Mouse (Mus musculus): ENCODE data around the gene Avpr1b.
"Not testable (repeated sequence)": the region's sequence is repeated elsewhere in the genome, so short reads cannot be mapped to it uniquely, and the experiment has no call there.

Avpr1b gene

DNA sequence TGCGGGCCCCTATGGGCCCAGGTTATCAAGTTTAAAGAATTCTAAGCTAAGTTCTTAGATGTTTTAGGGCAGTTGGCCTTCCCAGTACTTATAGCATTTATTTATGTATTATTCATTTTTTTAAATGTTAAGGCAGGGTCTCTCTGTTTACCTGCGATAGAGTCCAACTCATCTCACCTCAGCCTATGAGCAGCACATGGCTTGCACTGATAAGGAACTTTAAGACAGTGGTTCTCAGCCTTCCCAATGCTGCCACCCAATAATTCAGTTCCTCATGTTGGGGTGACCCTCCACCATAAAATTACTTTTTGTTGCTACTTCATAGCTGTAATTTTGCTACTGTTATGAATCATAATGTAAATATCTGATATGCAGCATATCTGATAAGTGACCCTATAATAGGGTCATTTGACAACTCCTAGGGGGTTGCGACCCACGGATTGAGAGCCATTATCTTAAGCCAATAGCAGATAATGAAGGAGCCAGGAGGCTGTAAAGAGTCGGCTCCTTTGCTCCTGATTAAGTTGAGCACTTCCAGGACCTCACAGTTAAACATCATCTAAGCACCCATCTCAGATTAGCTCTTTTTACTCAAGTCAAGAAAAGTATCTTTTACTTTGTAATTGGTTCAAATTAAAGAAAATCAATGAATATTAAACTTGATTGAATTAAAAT is 17.6 kb downstream of the Avpr1b start:
- intact Hi-C loops (cut with DNase I), result no loop called here

DNA sequence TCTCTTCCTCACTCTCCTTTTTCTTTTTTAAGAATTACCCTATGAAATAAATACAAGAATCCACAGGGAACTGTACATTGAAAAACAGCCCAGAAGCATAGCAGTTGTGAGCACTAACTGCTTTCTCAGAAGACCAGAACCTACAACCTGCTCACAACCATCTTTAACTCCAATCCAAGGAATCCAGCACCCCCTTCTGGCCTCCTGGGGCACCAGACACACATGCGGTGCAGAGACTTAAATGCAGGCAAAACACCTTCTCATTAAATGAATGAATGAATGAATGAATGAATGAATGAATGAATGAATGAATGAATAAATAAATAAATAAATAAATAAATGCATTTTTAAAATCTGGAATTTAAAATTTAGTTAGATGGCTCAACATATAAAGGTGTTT is 19.5 kb downstream of the Avpr1b start:
- intact Hi-C loops (cut with DNase I), result no loop called here

DNA sequence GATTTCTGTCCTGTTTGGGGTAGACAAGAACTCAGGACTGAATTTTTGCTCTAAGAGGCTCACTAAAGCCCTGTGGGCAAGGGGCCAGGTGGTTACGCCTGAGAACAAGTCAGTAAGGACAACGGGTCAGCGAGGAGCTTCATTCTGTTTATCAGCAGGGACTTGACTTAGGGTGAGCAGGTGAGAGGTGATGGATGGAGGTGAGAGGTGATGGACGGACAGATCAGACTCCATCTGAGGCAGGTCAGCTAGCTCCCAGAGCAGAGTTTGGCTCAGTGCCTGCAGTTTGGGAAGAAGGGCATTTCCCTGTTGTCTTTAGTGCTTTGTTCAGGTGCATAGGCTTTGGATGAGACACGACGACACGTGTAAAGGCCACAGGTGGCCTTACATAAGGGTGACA is 20.3 kb downstream of the Avpr1b start:
- intact Hi-C loops (cut with DNase I), result no loop called here

GRCm38 (mm10) chr1:131623644-131624043 is 24.6 kb downstream of the Avpr1b start:
- intact Hi-C loops (cut with DNase I), result no loop called here

- intact Hi-C loops (cut with DNase I), result no loop called here
Observed at GRCm38 (mm10) chr1:131624175-131624835, 25.3 kb downstream of the Avpr1b start.

- intact Hi-C loops (cut with DNase I), result no loop called here
Observed at GRCm38 (mm10) chr1:131626200-131626599, 27.2 kb downstream of the Avpr1b start.

DNA sequence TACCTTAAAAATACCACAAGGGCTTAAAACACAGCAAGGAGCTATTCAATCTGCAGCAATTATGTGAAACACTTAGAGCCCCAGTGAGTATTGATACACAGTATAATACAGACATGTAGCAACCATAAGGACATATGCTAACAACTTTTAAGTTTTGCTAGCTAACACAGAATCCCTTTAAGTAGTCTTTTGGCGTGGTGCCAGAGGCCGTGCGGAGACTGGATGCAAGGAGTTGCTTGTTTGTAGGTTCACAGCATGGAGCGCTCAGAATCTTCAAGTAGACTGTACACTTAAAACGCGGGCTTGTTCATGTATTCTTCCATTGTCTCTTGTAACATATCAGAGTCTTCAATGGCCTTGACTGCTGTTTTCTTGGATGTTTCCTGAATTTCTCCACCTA is 33.2 kb downstream of the Avpr1b start:
- intact Hi-C loops (cut with DNase I), result not testable (repeated sequence)

- intact Hi-C loops (cut with DNase I), result no loop called here
Observed at GRCm38 (mm10) chr1:131634495-131634894, 35.5 kb downstream of the Avpr1b start.

DNA sequence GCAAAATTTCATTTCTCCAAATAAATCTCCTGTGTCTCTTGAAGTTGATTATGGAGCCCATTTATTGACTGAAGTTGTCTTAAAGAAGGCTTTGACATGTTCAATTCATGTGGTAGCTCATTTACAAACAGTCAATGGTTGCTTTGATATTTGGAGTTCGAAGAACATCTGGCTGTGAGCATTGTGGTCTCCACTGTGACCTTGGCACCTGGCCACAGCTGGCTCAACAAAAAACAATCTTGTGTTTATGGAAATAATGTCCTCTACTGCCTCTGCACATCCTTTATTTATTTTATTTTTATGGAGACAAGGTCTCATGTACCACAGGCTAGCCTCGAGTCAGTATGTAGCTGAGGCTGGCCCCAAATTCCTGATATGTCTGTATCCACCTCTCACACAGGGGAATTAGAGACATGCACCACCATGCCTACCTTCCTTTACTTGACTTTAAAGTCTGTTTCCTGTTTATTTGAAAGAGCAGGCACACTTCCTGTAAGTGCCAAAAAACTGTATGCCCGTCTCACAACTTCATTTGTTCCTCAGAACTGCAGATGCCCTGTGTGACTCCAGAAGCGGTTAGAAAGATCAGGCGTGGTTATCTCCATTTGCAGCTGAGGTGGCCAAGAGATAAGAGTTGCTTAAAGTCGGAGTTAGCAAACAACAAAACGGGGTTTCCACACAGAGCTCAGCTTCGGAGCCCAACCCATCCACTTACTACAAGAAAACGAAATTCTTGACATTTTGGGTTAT is 38.9 kb downstream of the Avpr1b start, which contains the start of gene Ctse:
Ctse (plus strand) TSS at position 516 of the 750 bp plus-strand sequence.
- intact Hi-C loops (cut with DNase I), result no loop called here

GRCm38 (mm10) chr1:131638541-131639421 is 39.7 kb downstream of the Avpr1b start:
- intact Hi-C loops (cut with DNase I), result no loop called here

DNA sequence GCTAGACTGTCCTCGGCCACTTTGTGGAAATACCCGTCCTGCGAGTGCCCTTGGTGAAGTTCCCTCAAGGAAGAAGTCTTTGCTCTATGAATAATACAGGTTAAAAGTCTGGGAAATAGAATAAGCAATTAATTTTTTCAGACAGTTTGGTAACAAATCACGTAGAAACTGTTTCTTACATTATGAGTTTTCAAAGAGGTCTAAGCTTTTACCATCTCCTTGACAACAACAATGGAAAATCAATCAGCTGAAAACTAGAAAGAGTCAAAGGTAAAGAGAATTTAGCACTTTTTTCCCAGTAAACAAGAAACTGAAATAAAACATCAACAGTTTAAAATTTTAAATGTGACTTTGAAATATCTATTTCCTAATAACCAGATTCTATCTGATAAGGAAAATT is 41.0 kb downstream of the Avpr1b start:
- intact Hi-C loops (cut with DNase I), result no loop called here

DNA sequence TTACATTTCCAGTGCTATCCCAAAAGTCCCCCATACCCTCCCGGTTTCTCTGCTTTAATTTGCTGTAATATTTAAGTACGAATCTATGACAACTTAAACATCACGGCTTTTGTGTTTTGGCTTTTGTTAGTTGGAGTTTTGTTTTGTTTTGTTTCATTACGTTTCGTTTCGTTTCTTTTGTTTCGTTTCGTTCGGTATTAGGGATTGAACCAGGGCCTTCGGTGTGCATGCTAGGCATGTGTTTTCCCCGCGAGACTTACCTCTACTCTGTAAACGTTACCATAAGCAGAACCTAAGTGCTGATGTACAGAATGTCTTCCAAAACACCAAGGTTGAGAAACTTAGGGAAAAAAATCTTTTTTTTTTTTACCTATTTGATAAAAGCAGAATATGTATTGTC is 42.5 kb downstream of the Avpr1b start:
- intact Hi-C loops (cut with DNase I), result no loop called here

DNA sequence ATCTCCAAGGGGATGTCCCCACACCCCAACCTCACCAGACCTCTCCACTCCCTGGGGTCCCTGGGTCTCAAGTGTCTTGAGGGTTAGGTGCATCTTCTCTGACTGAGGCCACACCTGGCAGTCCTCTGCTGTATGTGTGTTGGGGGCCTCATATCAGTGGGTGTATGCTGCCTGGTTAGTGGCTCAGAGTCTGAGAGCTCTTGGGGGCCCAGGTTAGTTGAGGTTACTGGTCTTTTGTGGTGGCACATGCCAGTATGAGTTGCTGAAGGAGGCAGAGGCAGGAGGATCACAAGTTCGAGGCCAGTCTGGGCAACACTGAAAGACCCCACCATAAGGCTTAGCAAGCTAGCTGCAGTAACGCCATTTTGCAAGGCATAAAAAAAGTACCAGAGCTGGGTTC is 43.2 kb downstream of the Avpr1b start:
- intact Hi-C loops (cut with DNase I), result no loop called here

GRCm38 (mm10) chr1:131652670-131653443 is 53.8 kb downstream of the Avpr1b start:
- intact Hi-C loops (cut with DNase I), result no loop called here

DNA sequence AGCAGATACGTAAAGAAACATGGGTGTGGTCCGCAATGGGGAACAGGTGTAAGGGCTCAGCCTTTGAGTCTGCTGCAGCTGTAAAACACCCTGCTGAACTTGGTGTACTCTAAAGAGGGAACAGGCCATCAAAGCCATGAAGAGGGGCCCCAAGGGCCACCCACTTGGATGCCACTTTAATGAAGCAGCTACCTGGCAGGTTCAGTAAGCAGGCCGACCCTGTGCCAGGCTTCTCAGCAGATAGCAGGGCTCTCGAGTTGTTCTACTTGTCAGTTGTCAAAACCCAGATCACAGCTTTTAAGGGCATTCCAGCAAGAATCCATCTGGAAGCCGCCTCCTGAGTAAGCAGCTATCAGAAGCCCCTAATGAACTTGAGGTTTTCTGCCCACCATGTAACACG is 56.6 kb downstream of the Avpr1b start:
- intact Hi-C loops (cut with DNase I), result no loop called here

GRCm38 (mm10) chr1:131657945-131658354 is 58.9 kb downstream of the Avpr1b start:
- intact Hi-C loops (cut with DNase I), result loop anchor here (1.0 kb wide), 1 partner anchor 51 kb away; no protein-coding TSS in a partner anchor

GRCm38 (mm10) chr1:131659512-131660085 is 60.6 kb downstream of the Avpr1b start:
- intact Hi-C loops (cut with DNase I), result no loop called here

DNA sequence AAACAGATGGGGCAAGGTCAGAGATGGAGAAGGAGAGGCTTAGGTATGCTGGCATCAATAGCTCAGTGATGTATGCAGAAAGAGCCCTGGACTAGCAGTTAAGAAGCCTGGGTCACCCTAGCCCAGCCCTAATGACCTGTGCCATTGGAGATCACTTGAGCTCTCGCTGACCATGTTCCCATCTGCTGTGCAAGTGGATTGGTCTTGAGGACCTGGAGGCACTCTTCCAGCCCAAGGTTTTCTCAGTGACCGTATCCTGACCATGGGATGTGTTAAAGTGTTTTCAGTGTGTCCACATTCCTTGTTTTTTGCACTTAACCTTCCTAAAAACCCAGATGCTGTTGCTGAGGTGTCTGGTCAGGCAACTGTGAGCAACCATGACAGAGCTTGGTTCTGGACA is 61.2 kb downstream of the Avpr1b start:
- intact Hi-C loops (cut with DNase I), result no loop called here

DNA sequence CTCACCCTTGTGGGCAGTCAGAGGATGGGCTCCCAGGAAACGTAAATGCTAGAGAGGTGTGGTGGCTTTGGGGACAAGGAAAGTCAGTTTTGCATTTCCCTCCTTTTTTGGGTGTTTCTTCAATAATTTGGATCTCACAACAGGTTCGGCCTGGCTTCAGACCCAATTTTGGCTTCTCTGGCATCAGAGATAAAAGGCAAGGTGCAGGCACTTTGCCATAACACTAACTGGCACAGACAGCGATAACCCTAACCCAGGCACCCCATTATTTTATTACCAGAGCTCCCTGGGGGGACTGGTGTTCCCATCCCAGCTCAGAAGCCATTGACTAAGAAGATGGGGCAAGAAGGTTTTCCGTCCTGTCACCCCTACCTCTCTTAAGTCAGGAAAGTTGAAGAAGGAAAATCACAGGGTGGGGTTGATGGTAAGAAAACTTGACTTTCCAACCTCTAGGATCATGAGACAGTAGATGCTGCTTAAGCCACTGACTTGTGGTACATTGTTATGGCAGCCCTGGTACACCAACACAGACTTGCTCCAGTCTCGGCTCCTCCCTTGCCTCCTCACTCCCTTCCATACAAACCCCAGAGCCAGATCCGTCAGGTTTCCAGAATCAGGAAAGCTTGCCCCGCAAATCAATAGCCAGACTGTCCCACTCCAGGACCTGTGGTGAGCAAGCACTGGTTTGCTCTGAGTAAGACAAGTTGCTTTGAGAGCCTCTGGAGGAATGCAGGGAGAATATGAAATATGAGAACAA is 61.9 kb downstream of the Avpr1b start:
- intact Hi-C loops (cut with DNase I), result no loop called here
